Mouse (Mus musculus) heart, embryonic 16.5 days (tissue): ENCODE measurements around the gene Cotl1. TPM values are rescaled to one million over a fixed set of nuclear protein-coding genes. Genes with fewer than 3 reads are reported as not detected.

Experiments
- ATAC-seq: fragments of 200-750 bp; cut with Nextera tagmentation; replicated peaks from 2 replicates; pipeline ENCODE4 v1.8.0; 2017; ENCODE audit warnings: moderate number of reproducible peaks; ENCODE audit not compliant: insufficient read depth, low FRiP score; ENCODE audit errors: extremely low read depth
- H3K27ac ChIP-seq: fragments of 300-500 bp; sonication (generic); 2 replicates; pipeline ENCODE4 v1.5.1; 2014; ENCODE audit warnings: mild to moderate bottlenecking, low read length, control low read depth, moderate library complexity
- H3K27me3 ChIP-seq: fragments of 300-500 bp; sonication (generic); 2 replicates; pipeline ENCODE4 v1.6.1; 2014; ENCODE audit warnings: low read length, mixed read lengths; ENCODE audit not compliant: control insufficient read depth, insufficient read depth
- H3K36me3 ChIP-seq: fragments of 300-500 bp; sonication (generic); 2 replicates; pipeline ENCODE4 v1.6.1; 2014; ENCODE audit not compliant: control insufficient read depth, insufficient read depth
- H3K4me1 ChIP-seq: fragments of 300-500 bp; sonication (generic); 2 replicates; pipeline ENCODE4 v1.6.1; 2014; ENCODE audit warnings: low read length, mixed read lengths; ENCODE audit not compliant: control insufficient read depth, insufficient read depth
- H3K4me2 ChIP-seq: fragments of 300-500 bp; sonication (generic); 2 replicates; pipeline ENCODE4 v1.6.1; 2014; ENCODE audit warnings: low read depth, mild to moderate bottlenecking, control low read depth, low read length
- H3K4me3 ChIP-seq: fragments of 300-500 bp; sonication (generic); 2 replicates; pipeline ENCODE4 v1.5.1; 2014; ENCODE audit warnings: mild to moderate bottlenecking, control low read depth, low read length
- H3K9ac ChIP-seq: fragments of 300-500 bp; sonication (generic); 2 replicates; pipeline ENCODE4 v1.6.1; 2014; ENCODE audit warnings: low read length, control low read depth
- H3K9me3 ChIP-seq: fragments of 300-500 bp; sonication (generic); replicated peaks from 2 replicates; pipeline ENCODE4 v1.6.1; 2016; ENCODE audit warnings: low read length; ENCODE audit not compliant: control insufficient read depth
- WGBS: fragments of 180-500 bp; shearing (Covaris S2); extraction: QIAGEN DNeasy Blood & Tissue Kit; methylation state at CpG from one replicate; pipeline ENCODE4 v1.1.7; 2014; 5-methylcytosine and 5-hydroxymethylcytosine counted together
- polyA plus RNA-seq: library from polyadenylated mRNA; unstranded; fragments of >200 nt; fragmentation: Nextera tagmentation; extraction: Ambion mirVana; gene quantifications from 2 replicates; pipeline ENCODE4 v1.2.1, GENCODE M21; 2015

Gene Cotl1
- polyA plus RNA-seq, 1 experiment from 2014 or later, result 56.1 TPM

DNA sequence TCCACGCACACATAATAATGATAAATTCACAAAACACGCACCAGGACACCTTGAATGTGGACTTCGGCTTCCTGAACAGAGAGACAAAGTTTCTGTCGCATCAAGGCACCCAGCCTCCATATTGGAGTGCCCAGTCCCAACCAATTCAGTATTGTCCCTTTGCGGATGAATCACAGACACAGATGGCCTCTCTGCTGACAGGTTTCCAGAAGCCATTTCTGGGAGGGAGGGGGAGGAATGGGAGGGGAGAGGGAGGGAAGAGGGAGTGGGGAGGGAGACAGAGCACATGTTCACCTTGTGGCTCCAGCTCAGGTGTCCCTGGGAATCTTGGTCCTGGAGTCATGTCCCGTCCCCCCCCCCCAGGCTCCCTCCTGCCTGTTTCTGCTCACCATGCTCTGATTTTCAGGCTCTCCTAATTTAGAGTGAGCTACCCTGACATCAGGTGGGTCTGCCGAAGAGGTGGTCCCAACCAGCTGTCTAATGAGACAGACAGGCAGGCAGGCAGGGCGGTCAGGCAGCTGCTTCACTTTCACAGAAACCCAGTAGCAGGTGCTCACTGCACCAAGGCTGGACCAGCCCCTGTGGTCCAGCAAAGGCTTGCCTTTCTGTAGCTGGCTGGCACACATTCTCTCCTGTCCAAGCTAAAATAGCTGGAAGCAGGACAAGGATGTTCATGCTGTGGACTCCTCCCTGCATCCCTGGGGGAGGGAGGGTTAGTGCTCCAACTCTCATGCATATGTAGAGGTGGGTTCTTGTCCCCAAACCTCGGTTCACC, 51.5 kb downstream of the Cotl1 start:
- no peak for ATAC-seq
- no peak overlapping the region for H3K4me3 ChIP-seq
- H3K4me1 ChIP-seq, result peaks cover 9% of the 10 kb centered on the region; the same call in 1 of the 2 replicates
- 77% methylated on average over 9 of the region's 9 CpGs for WGBS
- H3K27me3 ChIP-seq, result peaks cover 4% of the 10 kb centered on the region; the same call in 1 of the 2 replicates
- H3K36me3 ChIP-seq, result no peaks in the 10 kb centered on the region
- H3K27ac ChIP-seq, result no peak overlapping the region
- no peak overlapping the region for H3K4me2 ChIP-seq
- no peak overlapping the region for H3K9ac ChIP-seq
- H3K9me3 ChIP-seq, result no peaks in the 10 kb centered on the region

DNA sequence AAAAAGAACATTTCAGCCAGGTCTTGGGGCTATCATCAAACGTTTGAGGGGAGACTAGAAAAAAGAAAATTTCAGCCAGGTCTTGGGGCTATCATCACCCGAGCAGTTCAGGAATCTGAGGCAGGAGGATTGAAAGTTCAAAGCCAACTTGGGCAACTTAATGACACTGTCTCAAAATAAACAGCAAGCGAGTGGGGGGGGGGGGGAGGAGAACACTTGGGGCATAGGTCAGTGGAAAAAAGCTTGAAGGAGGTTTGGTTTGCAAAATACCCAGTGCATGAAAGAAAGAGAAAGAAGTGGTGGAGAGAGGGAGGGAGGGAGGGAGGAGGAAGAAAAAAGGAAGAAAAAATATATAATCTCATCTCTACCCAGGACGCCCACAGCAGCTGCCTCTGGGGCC, 53.0 kb downstream of the Cotl1 start:
- H3K9ac ChIP-seq, result no peak overlapping the region
- ATAC-seq, result no peak

DNA sequence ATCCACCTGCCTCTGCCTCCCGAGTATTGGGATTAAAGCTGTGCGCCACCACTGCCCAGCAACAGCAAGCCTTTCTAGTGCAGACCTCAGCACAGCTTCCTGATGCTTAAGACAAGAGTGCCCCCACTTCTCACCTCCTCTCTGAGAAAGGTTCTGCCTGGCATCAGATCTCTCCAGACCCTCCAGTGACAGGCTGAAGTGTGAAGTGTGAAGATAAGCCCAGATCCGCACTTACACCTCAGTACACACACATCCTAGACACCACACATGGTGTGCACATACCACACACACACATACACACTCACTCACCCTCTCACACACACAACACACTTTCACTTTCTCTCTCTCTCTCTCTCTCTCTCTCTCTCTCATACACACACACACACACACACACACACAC, 53.5 kb downstream of the Cotl1 start:
- Histone ChIP-seq H3K27ac (no peak overlapping the region), H3K27me3 (peaks cover 4% of the 10 kb centered on the region; the same call in 1 of the 2 replicates), H3K9me3 (no peaks in the 10 kb centered on the region), H3K4me2 (no peak overlapping the region), H3K9ac (no peak overlapping the region), H3K36me3 (no peaks in the 10 kb centered on the region), H3K4me3 (no peak overlapping the region), H3K4me1 (peaks cover 6% of the 10 kb centered on the region; the same call in 1 of the 2 replicates)
- no peak for ATAC-seq
- WGBS, result 49% methylated on average over 3 of the region's 3 CpGs

More for the DNA sequence above, 53.0 kb downstream of the Cotl1 start:
- Histone ChIP-seq H3K4me3 (no peak overlapping the region), H3K36me3 (no peaks in the 10 kb centered on the region), H3K27ac (no peak overlapping the region), H3K9me3 (no peaks in the 10 kb centered on the region), H3K27me3 (peaks cover 4% of the 10 kb centered on the region; the same call in 1 of the 2 replicates), H3K4me1 (peaks cover 9% of the 10 kb centered on the region; the same call in 1 of the 2 replicates), H3K4me2 (no peak overlapping the region)
- 52% methylated on average over 4 of the region's 4 CpGs for WGBS

- Histone ChIP-seq H3K4me1 (peaks cover 3% of the 10 kb centered on the region; the same call in 1 of the 2 replicates), H3K27ac (no peak overlapping the region), H3K27me3 (peaks cover 4% of the 10 kb centered on the region; the same call in 1 of the 2 replicates), H3K4me2 (no peak overlapping the region), H3K4me3 (no peak overlapping the region), H3K36me3 (no peaks in the 10 kb centered on the region), H3K9me3 (no peaks in the 10 kb centered on the region), H3K9ac (no peak overlapping the region)
- no peak for ATAC-seq
- WGBS, result 62% methylated on average over 18 of the region's 18 CpGs
Measured at GRCm38 (mm10) chr8:119785764-119786405, 54.5 kb downstream of the Cotl1 start.

- WGBS, result 73% methylated on average over 7 of the region's 7 CpGs
- Histone ChIP-seq H3K4me2 (no peak overlapping the region), H3K4me1 (peaks cover 3% of the 10 kb centered on the region; the same call in 1 of the 2 replicates), H3K9ac (no peak overlapping the region), H3K4me3 (no peak overlapping the region), H3K27me3 (peaks cover 4% of the 10 kb centered on the region; the same call in 1 of the 2 replicates), H3K9me3 (no peaks in the 10 kb centered on the region), H3K36me3 (no peaks in the 10 kb centered on the region), H3K27ac (peak overlapping the region; percentile 5; the same call in 1 of the 2 replicates)
- ATAC-seq, result no peak
Measured at GRCm38 (mm10) chr8:119784676-119785075, 55.7 kb downstream of the Cotl1 start.

DNA sequence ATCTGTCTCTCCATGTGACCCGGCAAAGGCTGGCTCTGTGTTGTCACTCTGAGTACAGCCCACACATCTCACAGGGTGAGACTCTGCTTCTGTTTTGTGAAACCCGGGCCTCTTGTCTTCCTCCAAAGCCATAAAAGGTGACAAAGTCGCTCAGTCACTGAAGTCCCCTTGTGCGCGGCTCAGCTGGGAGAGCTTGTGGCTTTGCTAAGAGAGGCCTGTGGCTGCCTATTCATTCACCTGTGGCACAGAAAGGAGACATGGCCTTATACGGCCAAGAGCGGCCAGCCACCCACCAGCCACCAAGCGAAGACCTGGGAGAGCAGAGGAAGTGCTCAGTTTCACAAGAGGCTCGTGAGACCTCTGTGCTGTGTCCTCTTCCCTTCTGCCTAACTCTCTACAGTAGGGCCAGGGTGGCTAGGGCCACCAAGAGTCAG, 56.2 kb downstream of the Cotl1 start:
- H3K27me3 ChIP-seq, result peaks cover 4% of the 10 kb centered on the region; the same call in 1 of the 2 replicates
- no peaks in the 10 kb centered on the region for H3K36me3 ChIP-seq
- H3K4me3 ChIP-seq, result no peak overlapping the region
- H3K9me3 ChIP-seq, result no peaks in the 10 kb centered on the region
- H3K4me2 ChIP-seq, result no peak overlapping the region
- no peak for ATAC-seq
- peak overlapping the region; percentile 5; the same call in 1 of the 2 replicates for H3K27ac ChIP-seq
- peaks cover 3% of the 10 kb centered on the region for H3K4me1 ChIP-seq
- H3K9ac ChIP-seq, result no peak overlapping the region; the same call in 1 of the 2 replicates
- 38% methylated on average over 9 of the region's 9 CpGs for WGBS

DNA sequence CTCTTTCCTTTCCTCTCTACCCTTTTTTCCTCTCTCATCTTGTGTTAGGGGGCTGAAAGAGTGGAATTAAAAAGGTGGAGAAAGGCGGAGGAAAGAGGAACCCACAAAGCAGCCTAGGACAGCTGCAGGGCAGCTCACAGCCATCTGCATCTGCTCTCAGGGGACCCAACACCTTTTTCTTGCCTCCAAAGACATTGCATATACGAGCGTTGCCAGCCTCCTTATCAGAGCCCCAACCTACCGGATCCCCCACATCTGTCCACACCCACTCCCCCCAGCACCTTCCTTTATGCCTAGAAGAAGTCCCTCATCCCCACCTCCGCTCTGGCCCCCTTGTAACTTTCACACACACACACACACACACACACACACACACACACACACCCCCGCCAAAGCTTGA, 56.8 kb downstream of the Cotl1 start:
- Histone ChIP-seq H3K4me3 (no peak overlapping the region), H3K4me1 (peaks cover 8% of the 10 kb centered on the region), H3K27ac (peak overlapping the region; percentile 5; the same call in 1 of the 2 replicates), H3K36me3 (no peaks in the 10 kb centered on the region), H3K9me3 (no peaks in the 10 kb centered on the region), H3K27me3 (peaks cover 4% of the 10 kb centered on the region; the same call in 1 of the 2 replicates), H3K4me2 (no peak overlapping the region), H3K9ac (no peak overlapping the region; the same call in 1 of the 2 replicates)
- 0 out of 2 replicates have a peak, but pooled peaks have one; percentile 5 for ATAC-seq
- 64% methylated on average over 6 of the region's 6 CpGs for WGBS

- Histone ChIP-seq H3K4me2 (no peak overlapping the region), H3K4me1 (peaks cover 12% of the 10 kb centered on the region), H3K27me3 (peaks cover 2% of the 10 kb centered on the region; the same call in 1 of the 2 replicates), H3K9ac (no peak overlapping the region), H3K4me3 (no peak overlapping the region), H3K36me3 (no peaks in the 10 kb centered on the region), H3K9me3 (no peaks in the 10 kb centered on the region), H3K27ac (no peak overlapping the region)
- 4% methylated on average over 5 of the region's 5 CpGs for WGBS
- no peak for ATAC-seq
Measured at GRCm38 (mm10) chr8:119782715-119783114, 57.6 kb downstream of the Cotl1 start.
